Mouse (Mus musculus) ES-Bruce4 (cell line): Measurements from ENCODE around the gene Mapk8ip1. TPM values are rescaled to one million over a fixed set of nuclear protein-coding genes. Genes with fewer than 3 reads are reported as not detected.

Source experiments
- H3K27ac ChIP-seq: 2 replicates; pipeline ENCODE4 v1.5.1; 2012; ENCODE audit warnings: low read length, inconsistent platforms; ENCODE audit not compliant: insufficient read depth
- H3K27me3 ChIP-seq: 2 replicates; pipeline ENCODE4 v1.6.1; 2012; ENCODE audit warnings: mild to moderate bottlenecking, low read length, inconsistent platforms; ENCODE audit not compliant: control insufficient read depth, poor library complexity, insufficient read depth, severe bottlenecking
- H3K36me3 ChIP-seq: 2 replicates; pipeline ENCODE4 v1.6.1; 2012; ENCODE audit warnings: inconsistent platforms, mild to moderate bottlenecking, low read length, moderate library complexity; ENCODE audit not compliant: control insufficient read depth, poor library complexity, insufficient read depth, severe bottlenecking
- H3K4me1 ChIP-seq: one replicate; pipeline ENCODE4 v1.8.1; 2011; ENCODE audit warnings: low read length; ENCODE audit not compliant: control insufficient read depth, insufficient read depth
- H3K4me3 ChIP-seq: 2 replicates; pipeline ENCODE4 v1.5.1; 2011; ENCODE audit warnings: low read depth, mild to moderate bottlenecking, low read length
- H3K9ac ChIP-seq: 2 replicates; pipeline ENCODE4 v1.6.1; 2012; ENCODE audit warnings: low read depth, mild to moderate bottlenecking, inconsistent platforms; ENCODE audit not compliant: poor library complexity, severe bottlenecking
- H3K9me3 ChIP-seq: replicated peaks from 2 replicates; pipeline ENCODE4 v1.6.1; 2012; ENCODE audit warnings: mild to moderate bottlenecking, low read length, inconsistent platforms; ENCODE audit not compliant: control insufficient read depth, poor library complexity, insufficient read depth, severe bottlenecking
- CTCF ChIP-seq: IDR thresholded peaks from one replicate; pipeline ENCODE4 v1.8.1; 2011; ENCODE audit warnings: low read depth, low read length
- EP300 ChIP-seq: IDR thresholded peaks from 2 replicates; pipeline ENCODE4 v1.6.1; 2011; ENCODE audit warnings: low read depth, low read length; ENCODE audit not compliant: insufficient read depth
- POLR2A ChIP-seq: IDR thresholded peaks from one replicate; pipeline ENCODE4 v1.8.1; 2011; ENCODE audit warnings: low read length; ENCODE audit not compliant: insufficient read depth
- polyA plus RNA-seq: library from polyadenylated mRNA; stranded (reverse); fragments of >200 nt; gene quantifications from 2 replicates; pipeline ENCODE4 v1.2.4, GENCODE M21; 2011; ENCODE audit warnings: low read depth; ENCODE audit not compliant: missing spikeins, insufficient read depth, insufficient read length

Gene Mapk8ip1
- polyA plus RNA-seq, 1 experiment: 13.6 TPM

GRCm38 (mm10) chr2:92430089-92430488, 29.0 kb upstream of the Mapk8ip1 start:
- Histone ChIP-seq H3K4me1 (peaks cover 12% of the 10 kb centered on the region), H3K27me3 (no peaks in the 10 kb centered on the region), H3K4me3 (no peak overlapping the region), H3K36me3 (no peaks in the 10 kb centered on the region), H3K27ac (no peak overlapping the region), H3K9me3 (no peaks in the 10 kb centered on the region), H3K9ac (no peak overlapping the region)
- TF ChIP-seq EP300 (no peak), POLR2A (no peak), CTCF (no peak)

- TF ChIP-seq CTCF (no peak), EP300 (no peak), POLR2A (no peak)
- no peak overlapping the region for H3K4me3 ChIP-seq
- H3K36me3 ChIP-seq: no peaks in the 10 kb centered on the region
- no peaks in the 10 kb centered on the region for H3K27me3 ChIP-seq
- no peak overlapping the region for H3K9ac ChIP-seq
- H3K27ac ChIP-seq: no peak overlapping the region
- H3K4me1 ChIP-seq: peaks cover 12% of the 10 kb centered on the region
- no peaks in the 10 kb centered on the region for H3K9me3 ChIP-seq
These were observed 26.8 kb upstream of the Mapk8ip1 start for GRCm38 (mm10) chr2:92427882-92428281.

GRCm38 (mm10) chr2:92426426-92426825, 25.4 kb upstream of the Mapk8ip1 start:
- H3K27me3 ChIP-seq: no peaks in the 10 kb centered on the region
- H3K4me1 ChIP-seq: peaks cover 11% of the 10 kb centered on the region
- TF ChIP-seq CTCF (no peak), POLR2A (no peak), EP300 (no peak)
- H3K27ac ChIP-seq: no peak overlapping the region
- H3K4me3 ChIP-seq: no peak overlapping the region
- no peaks in the 10 kb centered on the region for H3K36me3 ChIP-seq
- H3K9me3 ChIP-seq: no peaks in the 10 kb centered on the region
- H3K9ac ChIP-seq: no peak overlapping the region

- Histone ChIP-seq H3K9me3 (no peaks in the 10 kb centered on the region), H3K9ac (no peak overlapping the region), H3K27ac (peak overlapping the region; percentile 70), H3K4me3 (no peak overlapping the region), H3K36me3 (no peaks in the 10 kb centered on the region), H3K4me1 (peaks cover 11% of the 10 kb centered on the region), H3K27me3 (no peaks in the 10 kb centered on the region)
- TF ChIP-seq POLR2A (no peak), EP300 (no peak), CTCF (no peak)
These were observed 24.3 kb upstream of the Mapk8ip1 start for GRCm38 (mm10) chr2:92425366-92425765.

GRCm38 (mm10) chr2:92424462-92425308, 23.6 kb upstream of the Mapk8ip1 start:
- Histone ChIP-seq H3K27me3 (no peaks in the 10 kb centered on the region), H3K9ac (no peak overlapping the region), H3K27ac (peak overlapping the region; percentile 70), H3K36me3 (no peaks in the 10 kb centered on the region), H3K4me3 (no peak overlapping the region), H3K4me1 (peaks cover 10% of the 10 kb centered on the region), H3K9me3 (no peaks in the 10 kb centered on the region)
- TF ChIP-seq CTCF: no peak
- no peak for TF ChIP-seq POLR2A
- TF ChIP-seq EP300: no peak
